Mouse (Mus musculus): Measurements from ENCODE around the gene Tfap2d.

DNA sequence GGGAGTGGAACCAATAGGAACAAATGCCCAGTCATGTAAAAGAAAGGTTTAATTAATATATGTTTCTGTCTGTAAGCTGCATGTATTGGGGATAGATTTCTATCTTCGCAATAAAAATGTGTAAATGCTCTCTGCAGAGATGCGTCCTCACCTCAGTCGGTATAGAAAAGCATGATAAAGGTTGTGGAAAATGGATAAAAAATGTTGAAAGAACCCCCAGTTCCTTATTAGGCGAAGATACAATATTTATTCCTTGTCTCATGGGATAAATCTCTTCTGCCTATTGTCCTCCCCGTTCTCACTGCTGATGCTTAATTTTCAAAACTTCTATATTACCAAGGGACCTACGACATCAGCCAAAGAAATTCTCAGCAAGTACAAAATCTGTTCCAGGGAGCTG, at the start of gene Tfap2d:
- TF ChIP-seq CTCF (IDR thresholded peaks at IDR 0.05; ENCODE audit: extremely low read depth, insufficient read depth, insufficient read length, insufficient replicate concordance) (no peak), POLR2A (IDR thresholded peaks at IDR 0.05; ENCODE audit: low read depth, low read length) (no peak)
